Comparison of ENCODE assay signal across 10 mouse cellular contexts in genomic region chr11:72434963-72435693, GRCm38 (mm10). TPM values are rescaled to one million over a fixed set of nuclear protein-coding genes. Genes with fewer than 3 reads are reported as not detected.
A peak's percentile ranks its signal among the peaks of the same experiment; 100 is the strongest.
DNase-seq lines count a peak whose midpoint lies in the region; ATAC-seq lines count a peak whose summit lies in the region.
"Had no signal": no experiment of that assay in that cellular context is flagged by ENCODE, and none has a peak within 500 bp of the region (broad histone marks: within the 10 kb centered on the region; RNA-seq: fewer than 3 reads in every experiment).

Ggt6 (plus strand) TSS chr11:72435526.

- H3K4me3 ChIP-seq in midbrain, embryonic 13.5 days (replicated peaks): no peak within 1 kb of the TSS
- no peak within 1 kb of the TSS for H3K4me3 ChIP-seq in midbrain, embryonic 16.5 days (ENCODE audit: low read depth, low read length)
- no peak within 1 kb of the TSS for H3K4me3 ChIP-seq in kidney, embryonic 15.5 days (replicated peaks)
- H3K4me3 ChIP-seq in stomach, embryonic 16.5 days (replicated peaks; ENCODE audit: low read length): peak within 1 kb of the TSS; percentile 19; the same call in 1 of the 2 replicates

- H3K27me3 ChIP-seq in midbrain, embryonic 13.5 days: no peaks in the 10 kb centered on the region
- H3K27me3 ChIP-seq in midbrain, embryonic 16.5 days (ENCODE audit: control insufficient read depth, insufficient read depth, low read depth, low read length): no peaks in the 10 kb centered on the region
- H3K27me3 ChIP-seq in kidney, embryonic 15.5 days: no peaks in the 10 kb centered on the region
- no peaks in the 10 kb centered on the region for H3K27me3 ChIP-seq in stomach, embryonic 16.5 days (ENCODE audit: control insufficient read depth, insufficient read depth, low read length)

- no peaks in the 10 kb centered on the region for H3K4me1 ChIP-seq in midbrain, embryonic 13.5 days (replicated peaks)
- H3K4me1 ChIP-seq in midbrain, embryonic 16.5 days (ENCODE audit: control insufficient read depth, insufficient read depth, low read length): no peaks in the 10 kb centered on the region
- H3K4me1 ChIP-seq in kidney, embryonic 15.5 days: peaks cover 21% of the 10 kb centered on the region
- H3K4me1 ChIP-seq in stomach, embryonic 16.5 days (ENCODE audit: control insufficient read depth, insufficient read depth, low read length): peaks cover 15% of the 10 kb centered on the region; the same call in 1 of the 2 replicates

- no peaks in the 10 kb centered on the region for H3K9me3 ChIP-seq in midbrain, embryonic 13.5 days
- no peaks in the 10 kb centered on the region for H3K9me3 ChIP-seq in midbrain, embryonic 16.5 days (replicated peaks; ENCODE audit: control insufficient read depth, low read length, poor library complexity, severe bottlenecking)
- no peaks in the 10 kb centered on the region for H3K9me3 ChIP-seq in kidney, embryonic 15.5 days (replicated peaks)
- no peaks in the 10 kb centered on the region for H3K9me3 ChIP-seq in stomach, embryonic 16.5 days (replicated peaks; ENCODE audit: control insufficient read depth, low read length)

- H3K36me3 ChIP-seq in midbrain, embryonic 13.5 days: no peaks in the 10 kb centered on the region
- H3K36me3 ChIP-seq in midbrain, embryonic 16.5 days (ENCODE audit: control insufficient read depth, insufficient read depth, low read length): no peaks in the 10 kb centered on the region
- H3K36me3 ChIP-seq in kidney, embryonic 15.5 days: no peaks in the 10 kb centered on the region
- no peaks in the 10 kb centered on the region for H3K36me3 ChIP-seq in stomach, embryonic 16.5 days (ENCODE audit: control insufficient read depth, insufficient read depth, low read length)

- H3K27ac ChIP-seq in midbrain, embryonic 13.5 days: no peak within 1 kb of the TSS
- H3K27ac ChIP-seq in midbrain, embryonic 16.5 days (ENCODE audit: low read length): no peak within 1 kb of the TSS
- peak within 1 kb of the TSS; percentile 56 for H3K27ac ChIP-seq in kidney, embryonic 15.5 days
- H3K27ac ChIP-seq in stomach, embryonic 16.5 days (ENCODE audit: low read length): peak within 1 kb of the TSS; percentile 60

- ATAC-seq in midbrain, embryonic 13.5 days: 0 out of 2 replicates have a peak, but pooled peaks have one; percentile 27
- no peak for ATAC-seq in midbrain, embryonic 16.5 days
- peak; percentile 52 for ATAC-seq in kidney, embryonic 15.5 days (replicated peaks; ENCODE audit: low FRiP score)
- ATAC-seq in stomach, embryonic 16.5 days (ENCODE audit: insufficient read depth, low FRiP score): peak; percentile 79

- WGBS in midbrain, embryonic 13.5 days: 72% methylated on average over 11 of the region's 11 CpGs
- WGBS in midbrain, embryonic 16.5 days: 76% methylated on average over 11 of the region's 11 CpGs
- 51% methylated on average over 11 of the region's 11 CpGs for WGBS in kidney, embryonic 15.5 days
- WGBS in stomach, embryonic 16.5 days: 47% methylated on average over 11 of the region's 11 CpGs

- no peak within 1 kb of the TSS for H3K9ac ChIP-seq in midbrain, embryonic 13.5 days (replicated peaks)
- no peak within 1 kb of the TSS for H3K9ac ChIP-seq in midbrain, embryonic 16.5 days (ENCODE audit: low read depth, low read length)
- H3K9ac ChIP-seq in kidney, embryonic 15.5 days: no peak within 1 kb of the TSS; the same call in 1 of the 2 replicates
- peak within 1 kb of the TSS; percentile 35 for H3K9ac ChIP-seq in stomach, embryonic 16.5 days (ENCODE audit: low read length)

- DNase-seq in adrenal gland, adult (ENCODE audit: inconsistent age in 2 of 2, low spot score in 1 of 2): peak; percentile 55 to 91
- DNase-seq in adrenal gland, postnatal 4 days (ENCODE audit: low spot score in 2 of 2): no peak
- DNase-seq in cerebellum, adult 11 months: no peak
- no peak for DNase-seq in frontal cortex, adult 2 months (ENCODE audit: extremely low spot score in 1 of 2, low spot score in 1 of 2)
- DNase-seq: thymus, postnatal 4 days had no signal

- H3K4me2 ChIP-seq in midbrain, embryonic 13.5 days (replicated peaks): no peak within 1 kb of the TSS
- no peak within 1 kb of the TSS for H3K4me2 ChIP-seq in midbrain, embryonic 16.5 days (ENCODE audit: low read length)
- no peak within 1 kb of the TSS for H3K4me2 ChIP-seq in kidney, embryonic 15.5 days
- peak within 1 kb of the TSS; percentile 22 for H3K4me2 ChIP-seq in stomach, embryonic 16.5 days (ENCODE audit: low read depth, low read length)

RNA-seq across cellular contexts. Expression of gene Ggt6, which starts in this region (rescaled TPM):
- total RNA-seq in adrenal gland, postnatal 4 days (2021): 1 to 10 TPM; 3.8 to 4.7 TPM
- not detected in 2 replicates for polyA plus RNA-seq in midbrain, embryonic 13.5 days (2015; fragmentation: Nextera tagmentation; extraction: Ambion mirVana)
- not detected in 2 replicates for polyA plus RNA-seq in midbrain, embryonic 16.5 days (2015; fragmentation: Nextera tagmentation; extraction: Ambion mirVana)
- polyA plus RNA-seq in kidney, embryonic 15.5 days (2015; fragmentation: Nextera tagmentation; extraction: Ambion mirVana): 0.87 and 0.95 TPM in 2 replicates
- polyA plus RNA-seq in stomach, embryonic 16.5 days (2015; fragmentation: Nextera tagmentation; extraction: Ambion mirVana): 8.1 and 8.9 TPM in 2 replicates
- 0.15 and 0.22 TPM in 2 replicates for polyA plus RNA-seq in frontal cortex, adult 2 months (2012; rRNA removed)
- total RNA-seq: megakaryocyte-erythroid progenitor cell, adult 5-6 weeks had no signal

Comparison
In these comparisons a context has a peak if more than half of its experiments do, and no peak if none do; other contexts are left out.
1. DNase-seq: peak in adrenal gland, adult (2 of 2); none in adrenal gland, postnatal 4 days (0 of 2), cerebellum, adult 11 months (single experiment) and frontal cortex, adult 2 months (0 of 2).
2. Peak in ATAC-seq in midbrain, embryonic 13.5 days; RNA of the gene not detected or under 1 TPM.
3. Peak in ATAC-seq and H3K27ac ChIP-seq in kidney, embryonic 15.5 days; RNA of the gene not detected or under 1 TPM.